Mouse (Mus musculus) lung, embryonic 14.5 days (tissue): ENCODE results near the gene Gak. TPM values are rescaled to one million over a fixed set of nuclear protein-coding genes. Genes with fewer than 3 reads are reported as not detected.
"Not testable (repeated sequence)": the region's sequence is repeated elsewhere in the genome, so short reads cannot be mapped to it uniquely, and the experiment has no call there.

ENCODE experiments used
- ATAC-seq: fragments of 200-750 bp; cut with Nextera tagmentation; 2 replicates; pipeline ENCODE4 v1.8.0; 2017; ENCODE audit warnings: mild to moderate bottlenecking, moderate TSS enrichment, moderate library complexity; ENCODE audit not compliant: insufficient read depth
- DNase-seq: peaks from one replicate; pipeline ENCODE4 v3.0.0-alpha.2; 2015
- H3K27ac ChIP-seq: fragments of 300-500 bp; sonication (generic); 2 replicates; pipeline ENCODE4 v1.5.1; 2014; ENCODE audit warnings: low read depth, mild to moderate bottlenecking, moderate library complexity
- H3K27me3 ChIP-seq: fragments of 300-500 bp; sonication (generic); 2 replicates; pipeline ENCODE4 v1.6.1; 2014; ENCODE audit warnings: low read length, control low read depth; ENCODE audit not compliant: insufficient read depth
- H3K36me3 ChIP-seq: fragments of 300-500 bp; sonication (generic); 2 replicates; pipeline ENCODE4 v1.6.1; 2014; ENCODE audit warnings: control low read depth; ENCODE audit not compliant: insufficient read depth
- H3K4me1 ChIP-seq: fragments of 300-500 bp; sonication (generic); 2 replicates; pipeline ENCODE4 v1.6.1; 2014; ENCODE audit warnings: antibody characterized with exemption, control low read depth; ENCODE audit not compliant: insufficient read depth
- H3K4me2 ChIP-seq: fragments of 300-500 bp; sonication (generic); 2 replicates; pipeline ENCODE4 v1.6.1; 2014; ENCODE audit warnings: mild to moderate bottlenecking
- H3K4me3 ChIP-seq: fragments of 300-500 bp; sonication (generic); 2 replicates; pipeline ENCODE4 v1.5.1; 2014; ENCODE audit warnings: low read depth, low read length
- H3K9ac ChIP-seq: fragments of 300-500 bp; sonication (generic); 2 replicates; pipeline ENCODE4 v1.6.1; 2014
- H3K9me3 ChIP-seq: fragments of 300-500 bp; sonication (generic); 2 replicates; pipeline ENCODE4 v1.6.1; 2016; ENCODE audit warnings: low read depth, low read length, control low read depth
- CTCF ChIP-seq: IDR thresholded peaks from 2 replicates; pipeline ENCODE4 v1.5.1; 2016; ENCODE audit warnings: antibody characterized with exemption, low read depth
- WGBS: fragments of 180-500 bp; shearing (Covaris S2); extraction: QIAGEN DNeasy Blood & Tissue Kit; methylation state at CpG from one replicate; pipeline ENCODE4 v1.1.7; 2014; 5-methylcytosine and 5-hydroxymethylcytosine counted together
- polyA plus RNA-seq: library from polyadenylated mRNA; unstranded; fragments of >200 nt; fragmentation: Nextera tagmentation; extraction: Ambion mirVana; gene quantifications from 2 replicates; pipeline ENCODE4 v1.2.1, GENCODE M21; 2014

The Gak gene
- polyA plus RNA-seq, 1 experiment from 2014 or later: 52.1 TPM

DNA sequence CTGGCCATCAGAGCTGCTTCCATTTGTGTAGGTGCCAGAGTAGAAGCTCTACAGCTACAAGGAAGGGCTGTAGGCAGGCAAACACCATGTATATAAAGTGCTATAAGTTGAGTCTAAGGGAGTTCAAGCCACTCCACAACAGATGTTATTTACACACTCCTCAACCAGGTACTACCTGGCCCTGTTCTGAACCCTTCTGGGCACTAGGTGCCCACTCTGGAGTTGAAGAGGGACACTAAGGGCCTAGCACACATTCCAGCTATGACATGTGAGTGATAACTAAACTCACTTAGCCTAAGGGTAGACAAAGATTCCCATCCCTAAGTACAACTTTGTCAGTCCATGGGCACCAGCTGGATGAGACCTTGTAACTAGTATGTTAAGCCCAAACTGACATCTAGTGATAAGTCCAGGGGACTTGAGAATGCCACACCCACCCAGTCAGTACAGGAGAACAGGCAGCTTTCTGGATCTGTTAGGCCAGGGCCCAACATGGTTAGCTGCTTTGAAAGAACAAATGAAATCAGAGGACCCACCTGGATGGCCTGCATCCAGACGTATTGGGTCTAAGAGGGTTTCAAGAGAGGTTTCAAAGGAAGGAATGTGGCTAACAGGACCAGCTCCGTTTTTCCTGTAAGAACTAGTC is 18.4 kb upstream of the Gak start:
- WGBS: 80% methylated on average over 2 of the region's 2 CpGs
- Histone ChIP-seq H3K4me3 (no peak overlapping the region), H3K9me3 (no peaks in the 10 kb centered on the region), H3K4me1 (no peaks in the 10 kb centered on the region), H3K27ac (no peak overlapping the region), H3K27me3 (no peaks in the 10 kb centered on the region), H3K4me2 (no peak overlapping the region), H3K9ac (no peak overlapping the region), H3K36me3 (peaks cover 79% of the 10 kb centered on the region)
- TF ChIP-seq CTCF: no peak
- ATAC-seq (no peak), DNase-seq (no peak)

DNA sequence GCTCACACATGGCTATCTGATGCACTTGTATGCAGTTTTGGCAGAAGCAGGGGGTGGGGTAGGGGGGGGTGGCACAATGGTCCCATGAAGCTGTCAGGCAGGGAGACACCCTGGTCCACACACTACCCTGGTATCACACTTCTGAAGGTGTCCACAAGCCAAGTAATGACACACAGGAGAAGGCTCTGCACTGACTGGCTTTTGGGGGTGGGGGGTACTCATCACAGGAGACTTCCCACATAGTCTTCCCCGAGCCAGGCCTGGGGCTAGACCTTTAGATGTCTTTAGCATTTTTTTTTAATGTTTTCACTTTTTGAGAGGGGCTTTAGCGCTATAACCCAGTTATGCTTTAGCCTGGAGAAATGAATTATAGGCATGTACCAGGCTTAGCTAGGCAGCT is 17.8 kb upstream of the Gak start:
- H3K27ac ChIP-seq: no peak overlapping the region
- no peaks in the 10 kb centered on the region for H3K9me3 ChIP-seq
- no peaks in the 10 kb centered on the region for H3K27me3 ChIP-seq
- no peak overlapping the region for H3K4me3 ChIP-seq
- WGBS: 86% methylated on average over 2 of the region's 2 CpGs
- peaks cover 81% of the 10 kb centered on the region for H3K36me3 ChIP-seq
- H3K9ac ChIP-seq: no peak overlapping the region
- no peaks in the 10 kb centered on the region for H3K4me1 ChIP-seq
- TF ChIP-seq CTCF: no peak
- no peak overlapping the region for H3K4me2 ChIP-seq
- no peak for DNase-seq
- no peak for ATAC-seq

DNA sequence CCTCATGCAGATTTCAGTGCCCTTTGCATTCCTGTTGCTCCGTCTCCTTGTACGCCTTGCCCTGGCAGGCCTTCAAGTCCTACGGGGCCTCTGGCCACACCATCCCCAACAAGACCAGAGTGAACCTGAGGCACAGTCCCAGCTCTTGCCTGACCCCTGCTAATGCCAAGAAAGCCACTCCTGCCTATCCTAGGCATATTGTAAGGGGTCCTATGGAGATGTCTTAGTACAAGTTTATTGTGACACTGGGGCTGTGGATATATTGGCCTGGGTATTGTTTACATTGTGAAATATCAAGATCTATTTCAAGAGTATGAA is 16.7 kb upstream of the Gak start:
- no peak overlapping the region for H3K9ac ChIP-seq
- DNase-seq (no peak), ATAC-seq (no peak)
- no peak for TF ChIP-seq CTCF
- H3K9me3 ChIP-seq: no peaks in the 10 kb centered on the region
- no peaks in the 10 kb centered on the region for H3K27me3 ChIP-seq
- WGBS: 91% methylated on average over 3 of the region's 3 CpGs
- peaks cover 79% of the 10 kb centered on the region for H3K36me3 ChIP-seq
- H3K4me2 ChIP-seq: no peak overlapping the region
- H3K4me3 ChIP-seq: no peak overlapping the region
- H3K4me1 ChIP-seq: no peaks in the 10 kb centered on the region
- H3K27ac ChIP-seq: no peak overlapping the region

DNA sequence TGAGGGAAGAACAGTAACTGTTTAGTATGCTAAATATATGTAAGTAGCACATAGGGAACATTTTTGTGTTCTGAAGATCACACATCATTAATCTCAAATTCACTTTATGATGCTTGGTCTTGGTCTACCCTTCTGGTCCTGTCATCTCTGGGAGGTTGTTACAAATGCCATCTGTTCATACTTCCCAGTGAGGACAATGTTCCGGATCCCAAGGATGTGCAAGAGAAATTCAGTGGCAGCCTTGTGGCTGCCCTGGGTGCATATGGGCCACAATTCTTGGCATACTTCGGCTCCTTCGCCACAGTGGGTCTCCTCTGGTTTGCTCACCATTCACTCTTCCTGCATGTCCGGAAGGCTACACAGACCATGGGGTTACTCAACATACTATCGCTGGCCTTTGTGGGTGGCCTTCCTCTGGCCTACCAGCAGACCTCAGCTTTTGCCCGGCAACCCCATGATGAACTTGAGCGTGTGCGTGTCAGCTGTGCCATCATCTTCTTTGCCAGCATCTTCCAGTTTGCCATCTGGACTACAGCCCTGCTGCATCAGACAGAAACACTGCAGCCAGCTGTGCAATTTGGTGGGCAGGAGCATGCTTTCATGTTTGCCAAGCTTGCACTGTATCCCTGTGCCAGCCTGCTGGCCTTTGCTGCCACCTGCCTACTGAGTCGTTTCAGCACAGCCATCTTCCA is 16.2 kb upstream of the Gak start:
- DNase-seq: no peak
- 87% methylated on average over 9 of the region's 9 CpGs for WGBS
- Histone ChIP-seq H3K27ac (no peak overlapping the region), H3K4me2 (no peak overlapping the region), H3K27me3 (no peaks in the 10 kb centered on the region), H3K4me3 (no peak overlapping the region), H3K9ac (no peak overlapping the region), H3K4me1 (no peaks in the 10 kb centered on the region), H3K9me3 (no peaks in the 10 kb centered on the region), H3K36me3 (peaks cover 77% of the 10 kb centered on the region)
- ATAC-seq: no peak
- no peak for TF ChIP-seq CTCF

DNA sequence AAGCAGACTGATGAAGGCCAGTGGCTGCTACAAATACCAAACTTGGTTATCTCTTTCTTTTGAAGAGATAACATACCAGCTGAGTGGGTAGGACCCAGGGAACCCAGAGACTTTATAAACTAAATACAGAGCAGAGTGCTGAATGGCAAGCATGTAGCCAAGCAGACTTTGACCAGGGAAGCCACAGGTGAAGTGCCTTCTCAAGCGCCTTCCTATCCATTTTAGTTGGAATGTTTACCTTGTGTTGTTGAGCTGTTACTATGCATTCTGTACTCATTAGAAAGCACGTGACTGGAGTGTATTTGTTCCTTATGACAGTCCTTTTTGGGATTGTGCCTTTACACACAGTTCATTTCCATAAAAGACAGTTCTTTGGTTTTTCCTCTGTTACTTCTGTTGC is 14.1 kb upstream of the Gak start:
- H3K9ac ChIP-seq: no peak overlapping the region
- no peaks in the 10 kb centered on the region for H3K4me1 ChIP-seq
- DNase-seq (no peak), ATAC-seq (no peak)
- H3K4me3 ChIP-seq: no peak overlapping the region
- no peak overlapping the region for H3K4me2 ChIP-seq
- no peaks in the 10 kb centered on the region for H3K27me3 ChIP-seq
- no peak for TF ChIP-seq CTCF
- no peak overlapping the region for H3K27ac ChIP-seq
- H3K36me3 ChIP-seq: peaks cover 60% of the 10 kb centered on the region
- no peaks in the 10 kb centered on the region for H3K9me3 ChIP-seq
- whole genome bisulfite sequencing: 62% methylated on average over 2 of the region's 2 CpGs

DNA sequence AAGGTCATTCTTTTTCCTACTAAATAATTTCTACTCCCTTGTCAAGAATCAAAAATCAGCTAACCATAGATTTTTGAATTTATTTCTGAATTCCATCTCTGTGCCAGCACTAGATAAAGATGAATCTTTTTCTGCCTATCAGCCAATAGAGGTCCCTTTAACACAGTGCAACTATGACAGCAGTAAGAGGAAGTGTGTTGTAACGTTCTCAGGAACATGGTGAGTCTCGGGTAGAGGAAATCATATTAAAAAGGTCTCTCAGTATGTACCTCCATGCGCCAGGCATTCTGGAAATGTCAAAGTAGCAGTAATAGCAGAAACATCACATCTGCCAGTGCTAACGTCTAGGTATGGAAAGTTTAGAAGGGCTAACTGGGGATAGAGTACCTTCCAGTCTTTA is 6.6 kb upstream of the Gak start:
- Histone ChIP-seq H3K36me3 (0 out of 2 replicates have a peak, but pooled peaks cover 11% of the 10 kb centered on the region), H3K9ac (no peak overlapping the region), H3K4me1 (no peaks in the 10 kb centered on the region), H3K4me2 (no peak overlapping the region), H3K27ac (no peak overlapping the region), H3K9me3 (no peaks in the 10 kb centered on the region), H3K4me3 (no peak overlapping the region), H3K27me3 (no peaks in the 10 kb centered on the region)
- no peak for TF ChIP-seq CTCF
- no peak for ATAC-seq
- WGBS: 66% methylated on average over 4 of the region's 4 CpGs
- no peak for DNase-seq

DNA sequence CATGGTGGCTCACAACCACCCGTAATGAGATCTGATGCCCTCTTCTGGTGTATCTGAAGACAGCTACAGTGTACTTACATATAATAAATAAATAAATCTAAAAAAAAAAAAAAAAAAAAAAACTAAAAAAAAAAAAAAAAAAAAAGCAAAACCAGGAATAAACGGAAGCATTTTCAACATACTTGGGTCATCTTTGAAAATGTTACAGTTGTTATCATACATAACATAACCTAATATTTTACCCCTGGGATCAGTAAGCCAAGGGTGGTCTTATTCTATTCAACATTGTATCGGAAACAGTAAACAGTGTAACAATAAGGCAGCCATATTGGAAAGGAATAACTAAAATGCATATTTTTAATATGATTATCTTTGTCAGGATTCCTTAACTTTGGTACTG is 4.5 kb upstream of the Gak start:
- WGBS: 86% methylated on average over 2 of the region's 3 CpGs
- not testable (repeated sequence) for H3K36me3 ChIP-seq, H3K27me3 ChIP-seq, H3K27ac ChIP-seq, ATAC-seq, H3K4me1 ChIP-seq, DNase-seq, H3K4me2 ChIP-seq, H3K9me3 ChIP-seq, H3K9ac ChIP-seq, H3K4me3 ChIP-seq
